Mouse (Mus musculus) myocyte (in vitro differentiated cells): ENCODE measurements around the gene Auts2. TPM values are rescaled to one million over a fixed set of nuclear protein-coding genes. Genes with fewer than 3 reads are reported as not detected.

ENCODE experiments used
- H3K27me3 ChIP-seq: one replicate; pipeline ENCODE4 v1.6.1; 2011; ENCODE audit not compliant: control insufficient read depth, insufficient read depth, insufficient read length
- H3K36me3 ChIP-seq: one replicate; pipeline ENCODE4 v1.6.1; 2011; ENCODE audit not compliant: control insufficient read depth, insufficient read depth
- H3K4me2 ChIP-seq: one replicate; pipeline ENCODE4 v1.6.1; 2011; ENCODE audit warnings: low read depth, control low read depth
- H3K4me3 ChIP-seq: one replicate; pipeline ENCODE4 v1.5.1; 2011; ENCODE audit warnings: mild to moderate bottlenecking, control low read depth, moderate library complexity
- H3K79me2 ChIP-seq: one replicate; pipeline ENCODE4 v1.6.1; 2011; ENCODE audit not compliant: control insufficient read depth, insufficient read depth
- H3ac ChIP-seq: one replicate; pipeline ENCODE4 v1.6.1; 2011; ENCODE audit not compliant: control insufficient read depth, insufficient read length
- CEBPB ChIP-seq: IDR thresholded peaks from 2 replicates; pipeline ENCODE4 v1.6.1; 2011; ENCODE audit warnings: mild to moderate bottlenecking, moderate library complexity; ENCODE audit not compliant: poor library complexity, insufficient read depth, severe bottlenecking
- E2F4 ChIP-seq: IDR thresholded peaks from one replicate; pipeline ENCODE4 v1.6.1; 2011; ENCODE audit warnings: mild to moderate bottlenecking, control low read depth, moderate library complexity; ENCODE audit not compliant: insufficient read depth
- MAX ChIP-seq: IDR thresholded peaks from one replicate; pipeline ENCODE4 v1.6.1; 2011; ENCODE audit warnings: low read depth, mild to moderate bottlenecking, control low read depth
- MYOD1 ChIP-seq, 3 experiments: IDR thresholded peaks; one replicate each; pipeline ENCODE4 v1.6.1; 2011; ENCODE audit warnings: control low read depth in 2 of 3, low read depth in 2 of 3, mild to moderate bottlenecking in 2 of 3, moderate library complexity in 1 of 3; ENCODE audit not compliant: insufficient read length in 2 of 3, control insufficient read depth in 1 of 3
- MYOG ChIP-seq, 3 experiments: IDR thresholded peaks; one replicate each; pipeline ENCODE4 v1.6.1; 2011; ENCODE audit warnings: control low read depth in 2 of 3, low read depth in 2 of 3, mild to moderate bottlenecking in 2 of 3; ENCODE audit not compliant: insufficient read length in 2 of 3, control insufficient read depth in 1 of 3, insufficient read depth in 1 of 3
- POLR2A ChIP-seq: IDR thresholded peaks from one replicate; pipeline ENCODE4 v1.6.1; 2011; ENCODE audit warnings: low read depth, mild to moderate bottlenecking, control low read depth, moderate library complexity; ENCODE audit not compliant: insufficient read length
- POLR2AphosphoS2 ChIP-seq: IDR thresholded peaks from one replicate; pipeline ENCODE4 v1.6.1; 2011; ENCODE audit warnings: low read depth, control low read depth; ENCODE audit not compliant: insufficient read length
- REST ChIP-seq: IDR thresholded peaks from one replicate; pipeline ENCODE4 v1.6.1; 2011; ENCODE audit warnings: mild to moderate bottlenecking, control low read depth, moderate library complexity; ENCODE audit not compliant: insufficient read depth, insufficient read length
- SRF ChIP-seq: IDR thresholded peaks from one replicate; pipeline ENCODE4 v1.6.1; 2011; ENCODE audit warnings: low read depth; ENCODE audit not compliant: control insufficient read depth, insufficient read length
- TCF12 ChIP-seq: IDR thresholded peaks from one replicate; pipeline ENCODE4 v1.6.1; 2011; ENCODE audit warnings: mild to moderate bottlenecking, control low read depth; ENCODE audit not compliant: poor library complexity, insufficient read depth, severe bottlenecking
- TCF3 ChIP-seq: IDR thresholded peaks from one replicate; pipeline ENCODE4 v1.6.1; 2011; ENCODE audit warnings: low read depth, control low read depth; ENCODE audit not compliant: insufficient read length
- USF1 ChIP-seq: IDR thresholded peaks from one replicate; pipeline ENCODE4 v1.6.1; 2011; ENCODE audit warnings: low read depth, mild to moderate bottlenecking, control low read depth, moderate library complexity
- polyA plus RNA-seq: library from polyadenylated mRNA; unstranded; fragments of >200 nt; fragmentation: generic; extraction: Trizol; gene quantifications from one replicate; pipeline ENCODE4 v1.2.1, GENCODE M21; 2012; ENCODE audit warnings: missing spikeins

Gene Auts2
- polyA plus RNA-seq, 1 experiment = 8.0 TPM

DNA sequence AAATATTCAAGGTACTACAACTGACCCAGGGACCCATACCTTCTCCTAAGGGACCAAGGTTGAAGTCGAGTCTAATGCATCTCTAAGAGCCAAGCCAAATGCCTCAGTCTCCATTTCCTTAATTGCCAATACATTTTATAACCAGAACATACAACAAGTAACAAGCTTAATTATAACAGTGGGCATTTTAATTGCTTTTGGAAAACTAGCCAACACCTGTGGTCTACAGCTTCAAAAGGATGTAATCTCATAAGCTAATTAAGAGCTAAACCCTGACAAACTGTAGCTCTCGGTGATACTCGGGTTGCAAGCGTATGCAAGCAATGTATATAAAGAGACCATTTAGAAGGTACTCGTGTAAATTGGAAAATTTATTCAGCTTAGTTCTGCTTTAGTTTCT, 107.7 kb downstream of the Auts2 start:
- Histone ChIP-seq H3K27me3 (no peaks in the 10 kb centered on the region), H3ac (no peak overlapping the region), H3K36me3 (no peaks in the 10 kb centered on the region), H3K4me3 (no peak overlapping the region), H3K79me2 (no peaks in the 10 kb centered on the region), H3K4me2 (no peak overlapping the region)
- TF ChIP-seq MYOG (IDR thresholded peaks at IDR 0.05; ENCODE audit: control insufficient read depth in 1 of 3, insufficient read depth in 1 of 3, insufficient read length in 2 of 3, low read depth in 2 of 3) = no peak
- no peak for TF ChIP-seq POLR2A
- TF ChIP-seq TCF3 = no peak
- TF ChIP-seq SRF = no peak
- TF ChIP-seq MYOD1 (IDR thresholded peaks at IDR 0.05; ENCODE audit: control insufficient read depth in 1 of 3, insufficient read length in 2 of 3, low read depth in 2 of 3) = no peak
- TF ChIP-seq REST = no peak
- TF ChIP-seq MAX = no peak
- no peak for TF ChIP-seq TCF12
- no peak for TF ChIP-seq E2F4
- no peak for TF ChIP-seq POLR2AphosphoS2
- TF ChIP-seq USF1 = no peak
- no peak for TF ChIP-seq CEBPB

DNA sequence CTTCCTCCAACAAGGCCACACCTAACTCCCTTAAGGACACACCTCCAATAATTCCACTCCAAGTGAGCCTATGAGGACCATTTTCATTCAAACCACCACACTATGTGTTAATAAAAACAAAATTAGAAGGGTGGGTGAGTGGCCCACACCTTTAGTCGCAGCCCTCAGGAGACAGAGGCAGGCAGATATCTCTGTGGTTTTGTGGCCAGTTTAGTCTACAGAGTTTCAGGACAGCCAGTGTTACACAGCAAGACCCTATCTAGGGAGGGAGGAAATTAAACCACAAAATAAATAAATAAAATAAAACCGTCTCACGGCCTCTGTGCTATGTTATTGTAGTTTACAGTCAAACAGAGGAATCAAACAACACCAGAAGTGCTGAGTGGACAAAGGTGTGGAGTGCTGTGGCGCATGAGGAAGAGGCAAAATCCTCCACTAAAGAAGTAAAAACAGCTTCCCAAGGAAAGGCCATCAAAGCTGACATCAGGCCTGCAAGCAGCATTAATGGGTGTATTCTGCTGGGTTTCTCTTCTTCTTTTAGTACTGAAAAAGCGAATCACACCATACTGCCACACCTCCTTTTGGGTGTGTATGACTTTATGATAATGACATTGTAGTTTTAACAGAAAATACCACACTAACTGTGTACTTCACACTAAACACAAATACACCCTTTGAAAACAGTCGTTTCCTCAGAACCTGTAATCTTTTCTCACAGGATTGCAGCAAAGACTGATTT, 109.6 kb downstream of the Auts2 start:
- Histone ChIP-seq H3K36me3 (no peaks in the 10 kb centered on the region), H3ac (no peak overlapping the region), H3K4me3 (no peak overlapping the region), H3K4me2 (no peak overlapping the region), H3K27me3 (no peaks in the 10 kb centered on the region), H3K79me2 (no peaks in the 10 kb centered on the region)
- TF ChIP-seq MYOD1 (IDR thresholded peaks at IDR 0.05; ENCODE audit: control insufficient read depth in 1 of 3, insufficient read length in 2 of 3, low read depth in 2 of 3) = no peak
- TF ChIP-seq POLR2A = no peak
- TF ChIP-seq POLR2AphosphoS2 = no peak
- no peak for TF ChIP-seq TCF3
- TF ChIP-seq USF1 = no peak
- no peak for TF ChIP-seq TCF12
- no peak for TF ChIP-seq MYOG (IDR thresholded peaks at IDR 0.05; ENCODE audit: control insufficient read depth in 1 of 3, insufficient read depth in 1 of 3, insufficient read length in 2 of 3, low read depth in 2 of 3)
- no peak for TF ChIP-seq REST
- TF ChIP-seq SRF = no peak
- no peak for TF ChIP-seq E2F4
- TF ChIP-seq MAX = no peak
- no peak for TF ChIP-seq CEBPB

DNA sequence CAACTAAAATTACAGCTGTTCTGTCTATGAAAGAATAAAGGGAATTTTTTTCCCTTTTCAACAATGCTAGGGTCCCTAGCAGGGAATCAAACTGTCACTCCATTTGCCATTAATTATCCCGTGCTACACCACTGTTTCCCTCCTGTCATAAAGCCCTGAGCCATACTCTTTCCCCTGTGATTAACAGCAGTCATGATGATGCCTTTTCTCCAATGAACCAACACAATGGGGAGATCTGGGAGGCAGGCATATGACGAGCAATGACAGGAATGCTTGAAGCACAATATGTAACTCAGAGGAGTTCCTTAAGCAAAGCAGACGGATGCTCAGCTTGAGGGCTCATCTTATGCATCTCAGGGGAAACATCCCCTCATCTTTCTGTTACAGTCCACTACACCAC, 113.8 kb downstream of the Auts2 start:
- H3K4me2 ChIP-seq = no peak overlapping the region
- H3K79me2 ChIP-seq = no peaks in the 10 kb centered on the region
- H3K4me3 ChIP-seq = no peak overlapping the region
- H3K27me3 ChIP-seq = no peaks in the 10 kb centered on the region
- no peaks in the 10 kb centered on the region for H3K36me3 ChIP-seq
- TF ChIP-seq CEBPB (no peak), TCF12 (no peak), E2F4 (no peak)
- H3ac ChIP-seq = no peak overlapping the region

DNA sequence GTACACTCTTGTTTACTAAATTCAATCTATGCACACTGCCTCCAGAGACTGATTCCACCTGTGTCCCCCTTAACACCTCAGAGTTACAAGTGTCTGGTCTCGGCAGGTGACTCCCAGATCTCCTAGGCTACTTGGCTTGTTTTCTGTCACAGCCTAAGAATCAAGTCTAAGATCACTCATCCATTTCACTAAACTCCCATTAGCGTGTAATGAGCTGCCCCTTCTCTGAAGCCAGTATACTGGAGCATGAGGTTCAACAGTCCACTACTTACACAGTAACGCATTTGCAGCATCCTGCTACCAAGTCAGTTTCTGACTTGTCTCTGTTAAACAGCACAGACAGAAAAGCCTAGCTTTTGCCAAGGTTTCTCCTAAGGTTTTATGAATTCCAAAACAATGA, 116.8 kb downstream of the Auts2 start:
- Histone ChIP-seq H3K36me3 (no peaks in the 10 kb centered on the region), H3K4me3 (no peak overlapping the region), H3K4me2 (no peak overlapping the region), H3K27me3 (no peaks in the 10 kb centered on the region), H3K79me2 (no peaks in the 10 kb centered on the region), H3ac (no peak overlapping the region)
- TF ChIP-seq TCF3 (no peak), POLR2AphosphoS2 (no peak), TCF12 (no peak), SRF (no peak), POLR2A (no peak), MAX (no peak), E2F4 (no peak), MYOG (IDR thresholded peaks at IDR 0.05; ENCODE audit: control insufficient read depth in 1 of 3, insufficient read depth in 1 of 3, insufficient read length in 2 of 3, low read depth in 2 of 3) (no peak), USF1 (no peak), REST (no peak)

- Histone ChIP-seq H3ac (no peak overlapping the region), H3K36me3 (no peaks in the 10 kb centered on the region), H3K4me2 (no peak overlapping the region), H3K79me2 (no peaks in the 10 kb centered on the region), H3K27me3 (no peaks in the 10 kb centered on the region), H3K4me3 (no peak overlapping the region)
- TF ChIP-seq SRF = no peak
- no peak for TF ChIP-seq MYOD1 (IDR thresholded peaks at IDR 0.05; ENCODE audit: control insufficient read depth in 1 of 3, insufficient read length in 2 of 3, low read depth in 2 of 3)
- no peak for TF ChIP-seq E2F4
- no peak for TF ChIP-seq USF1
- no peak for TF ChIP-seq MYOG (IDR thresholded peaks at IDR 0.05; ENCODE audit: control insufficient read depth in 1 of 3, insufficient read depth in 1 of 3, insufficient read length in 2 of 3, low read depth in 2 of 3)
- no peak for TF ChIP-seq TCF3
- no peak for TF ChIP-seq POLR2A
- no peak for TF ChIP-seq POLR2AphosphoS2
- no peak for TF ChIP-seq REST
- no peak for TF ChIP-seq TCF12
- no peak for TF ChIP-seq MAX
- no peak for TF ChIP-seq CEBPB
Observed at GRCm38 (mm10) chr5:132425792-132426309, 117.3 kb downstream of the Auts2 start.
